Mouse (Mus musculus) NIH3T3 (cell line): ENCODE data around the gene Spryd3.
"Not testable (repeated sequence)": the region's sequence is repeated elsewhere in the genome, so short reads cannot be mapped to it uniquely, and the experiment has no call there.

ENCODE experiments used
- DNase-seq: peaks from one replicate; pipeline ENCODE4 v3.0.0-alpha.2; 2012; ENCODE audit warnings: low read depth

The Spryd3 gene

GRCm38 (mm10) chr15:102136129-102136758 lies at the start of gene Spryd3:
Spryd3 (minus strand) TSS chr15:102136234.
- peak; percentile 97 for DNase-seq

DNA sequence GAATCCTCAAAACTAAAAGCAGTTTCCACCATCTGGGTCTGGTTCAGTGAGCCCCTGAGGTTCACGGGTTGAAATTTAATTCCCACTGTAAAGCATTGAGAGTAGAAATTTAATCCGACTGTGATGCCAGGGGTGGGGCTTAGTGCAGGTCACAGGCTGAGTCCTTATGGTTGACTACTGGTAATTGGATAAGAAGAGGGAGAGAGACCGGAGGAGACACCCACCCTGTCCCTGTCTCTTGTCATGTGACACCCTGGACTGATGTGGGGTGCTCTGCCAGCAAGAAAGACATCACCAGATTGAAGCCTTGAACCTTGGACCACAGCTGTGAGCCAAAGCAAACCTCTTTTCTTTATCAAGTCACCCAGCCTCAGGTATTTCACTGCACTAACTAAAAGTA lies 47.0 kb upstream of the Spryd3 start:
- no peak for DNase-seq

GRCm38 (mm10) chr15:102179924-102180323 lies 43.9 kb upstream of the Spryd3 start:
- DNase-seq: no peak

DNA sequence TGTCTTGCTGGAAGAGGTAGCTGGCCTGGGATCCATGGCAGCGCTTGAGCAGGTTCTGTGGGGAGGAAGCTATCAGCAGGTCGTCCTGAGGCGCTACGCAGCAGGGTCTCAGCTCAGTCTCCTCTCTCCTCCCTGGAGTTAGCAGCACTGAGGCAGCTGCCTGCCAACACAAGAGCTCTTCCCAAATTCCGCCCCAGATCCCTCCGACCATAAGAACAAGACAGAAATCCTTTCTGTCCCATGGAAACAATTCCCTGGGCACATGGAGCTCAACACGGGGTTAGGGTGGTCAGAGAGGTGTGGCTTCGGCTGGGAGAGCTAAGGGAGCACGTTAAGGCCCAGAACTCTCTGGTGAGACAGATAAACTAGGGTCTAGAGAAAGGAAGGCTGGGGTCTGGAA lies 43.1 kb upstream of the Spryd3 start:
- DNase-seq: no peak

- peak; percentile 84 for DNase-seq
Observed at GRCm38 (mm10) chr15:102178279-102178678, 42.2 kb upstream of the Spryd3 start.

- DNase-seq: no peak
Observed at GRCm38 (mm10) chr15:102177417-102177816, 41.4 kb upstream of the Spryd3 start.

- DNase-seq: no peak
Observed at GRCm38 (mm10) chr15:102176571-102177316, 40.7 kb upstream of the Spryd3 start.

GRCm38 (mm10) chr15:102175736-102176319 lies 39.8 kb upstream of the Spryd3 start:
- no peak for DNase-seq

DNA sequence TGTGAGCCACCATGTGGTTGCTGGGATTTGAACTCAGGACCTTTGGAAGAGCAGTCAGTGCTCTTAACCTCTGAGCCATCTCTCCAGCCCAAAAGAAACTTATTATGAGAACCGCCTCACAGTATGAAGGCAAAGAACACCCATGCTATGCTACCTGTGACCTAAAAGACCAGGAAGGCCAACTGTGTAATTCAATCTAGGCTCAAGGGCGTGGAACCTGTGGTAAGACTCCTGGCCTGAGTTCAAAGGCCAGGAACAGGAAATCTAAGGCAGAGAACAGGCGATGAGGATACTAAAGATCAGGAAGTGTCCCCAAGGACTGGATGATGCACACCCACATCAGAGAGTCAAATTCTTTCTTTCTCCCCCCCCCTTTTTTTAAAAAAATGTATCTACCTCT lies 37.5 kb upstream of the Spryd3 start:
- DNase-seq: no peak

DNA sequence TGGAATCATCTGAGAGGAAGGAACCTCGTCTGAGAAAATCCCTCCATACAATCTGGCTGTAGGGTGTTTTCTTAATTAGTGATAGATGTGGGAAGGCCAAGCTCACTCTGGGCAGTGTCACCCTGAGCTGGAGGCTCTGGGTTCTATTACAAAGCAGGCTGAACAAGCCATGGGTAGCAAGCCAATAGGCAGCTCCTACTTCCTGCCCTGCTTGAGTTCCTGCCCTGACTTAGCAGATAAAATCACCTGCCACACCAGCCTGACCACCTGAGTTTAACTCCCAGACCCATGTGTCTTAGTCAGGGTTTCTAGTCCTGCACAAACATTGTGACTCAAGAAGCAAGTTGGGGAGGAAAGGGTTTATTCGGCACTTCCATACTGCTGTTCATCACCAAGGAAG lies 33.0 kb upstream of the Spryd3 start:
- no peak for DNase-seq

DNA sequence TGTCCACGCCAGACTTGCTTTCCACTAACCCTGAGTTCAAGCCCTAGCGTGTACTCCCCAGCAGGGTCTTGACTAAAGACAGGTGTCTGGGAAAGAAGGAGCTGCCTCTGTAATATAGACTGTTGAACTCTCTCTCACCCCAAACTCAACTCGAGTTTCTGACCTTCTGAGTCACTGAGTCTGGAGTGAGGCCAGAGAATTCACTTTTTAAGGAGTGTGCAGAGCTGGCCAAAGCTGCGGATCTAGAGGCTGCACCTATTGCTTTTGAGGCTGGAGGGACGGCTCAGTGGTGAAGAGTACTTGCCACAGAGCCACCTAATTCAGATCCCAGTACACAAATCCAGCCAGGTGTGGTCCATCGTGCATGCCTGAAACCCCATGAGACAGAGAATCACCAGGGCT lies 31.6 kb upstream of the Spryd3 start:
- DNase-seq: peak; percentile 95

DNA sequence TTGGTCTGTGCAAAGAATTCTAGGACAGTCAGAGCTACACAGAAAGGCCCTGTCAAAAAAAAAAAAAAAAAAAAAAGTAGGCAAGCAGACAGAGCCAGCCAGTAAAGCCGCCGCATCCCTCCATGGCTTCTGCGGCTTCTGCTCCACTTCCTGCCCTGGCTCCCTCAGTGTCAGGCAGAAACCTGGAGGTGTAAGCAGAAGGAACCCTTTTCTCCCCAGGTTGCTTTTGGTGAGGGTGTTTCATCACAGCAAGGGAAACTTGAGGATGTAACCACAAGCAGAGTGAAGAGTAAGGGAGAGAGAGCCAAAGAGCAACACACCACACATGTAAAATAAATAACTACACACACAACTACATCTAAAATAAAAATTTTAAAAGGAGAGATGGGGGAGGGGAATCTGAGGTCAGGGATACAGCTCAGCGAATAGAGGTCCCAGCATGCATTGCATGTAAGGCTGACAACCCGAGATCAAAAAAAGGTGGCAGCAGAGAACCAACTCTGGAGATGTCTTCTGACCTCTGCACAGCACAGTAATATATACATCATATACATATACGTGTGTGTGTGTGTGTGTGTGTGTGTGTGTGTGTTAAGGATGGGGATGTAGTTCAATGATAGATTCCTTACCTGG lies 29.6 kb upstream of the Spryd3 start:
- DNase-seq: no peak

DNA sequence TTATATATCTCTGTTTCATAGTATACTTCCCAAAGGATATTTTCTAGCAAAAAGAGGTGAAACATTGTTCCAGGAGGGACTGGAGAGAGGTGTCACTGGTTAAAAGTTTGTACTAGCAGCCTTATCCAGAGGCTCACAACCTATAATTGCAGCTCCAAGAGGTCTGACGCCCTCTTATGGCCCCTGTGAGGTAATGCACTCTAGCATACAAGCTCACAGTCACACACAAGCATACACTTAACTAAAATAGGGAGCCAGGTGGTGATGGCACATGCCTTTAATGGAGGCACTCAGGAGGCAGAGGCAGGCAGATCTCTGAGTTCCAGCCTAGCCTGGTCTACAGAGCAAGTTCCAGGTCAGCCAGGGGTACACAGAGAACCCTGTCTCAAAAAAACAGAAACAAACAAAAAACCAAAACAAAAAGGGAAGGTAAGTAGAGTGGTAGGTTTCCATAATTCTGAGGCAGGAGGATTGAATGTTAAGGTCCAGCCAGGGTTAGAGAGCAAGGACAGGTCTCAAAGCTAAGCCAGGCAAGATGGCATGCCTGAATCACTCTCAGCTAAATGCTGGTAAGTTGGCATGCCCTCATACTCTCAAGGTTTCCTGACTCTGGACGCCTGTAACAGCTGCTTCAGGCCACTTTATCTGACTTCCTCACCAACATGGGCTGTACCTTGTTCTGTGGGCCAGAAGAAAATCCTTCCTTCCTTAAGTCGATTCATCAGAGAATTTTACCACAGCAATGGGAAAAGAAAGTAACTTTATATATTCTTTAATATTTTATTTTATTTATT lies 28.1 kb upstream of the Spryd3 start:
- no peak for DNase-seq

DNA sequence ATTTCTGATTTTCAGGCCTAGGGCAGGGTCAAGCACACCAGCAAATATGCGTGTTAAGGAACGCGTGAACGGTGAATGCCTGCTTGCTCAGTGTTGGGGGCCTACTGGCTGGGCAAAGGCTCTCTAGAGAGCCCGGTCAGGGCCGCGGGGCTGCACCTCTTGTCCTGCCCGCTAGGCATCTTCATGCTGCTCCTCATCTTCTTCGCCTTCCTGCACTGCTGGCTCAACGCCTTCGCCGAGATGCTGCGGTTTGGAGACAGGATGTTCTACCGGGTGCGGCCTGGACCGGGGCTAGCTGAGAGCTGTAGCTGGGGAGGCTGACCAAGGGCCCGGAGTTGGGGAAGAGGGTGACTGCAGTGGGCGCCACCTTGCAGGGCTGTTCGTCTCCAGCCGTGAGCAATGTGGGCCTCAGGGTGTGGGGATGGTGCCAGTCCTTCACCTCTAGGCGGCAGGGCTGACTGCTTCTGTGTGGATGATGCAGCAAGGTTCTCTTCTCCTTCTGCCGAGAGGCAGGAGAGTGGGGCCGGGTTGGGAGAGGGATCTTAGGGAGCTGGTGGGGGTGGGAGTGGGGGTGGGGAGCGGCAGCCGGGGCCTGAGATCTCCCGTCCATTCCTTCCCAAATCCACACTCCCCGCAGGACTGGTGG lies 24.5 kb upstream of the Spryd3 start:
- DNase-seq: no peak

GRCm38 (mm10) chr15:102156836-102157235 lies 20.8 kb upstream of the Spryd3 start:
- DNase-seq: no peak

DNA sequence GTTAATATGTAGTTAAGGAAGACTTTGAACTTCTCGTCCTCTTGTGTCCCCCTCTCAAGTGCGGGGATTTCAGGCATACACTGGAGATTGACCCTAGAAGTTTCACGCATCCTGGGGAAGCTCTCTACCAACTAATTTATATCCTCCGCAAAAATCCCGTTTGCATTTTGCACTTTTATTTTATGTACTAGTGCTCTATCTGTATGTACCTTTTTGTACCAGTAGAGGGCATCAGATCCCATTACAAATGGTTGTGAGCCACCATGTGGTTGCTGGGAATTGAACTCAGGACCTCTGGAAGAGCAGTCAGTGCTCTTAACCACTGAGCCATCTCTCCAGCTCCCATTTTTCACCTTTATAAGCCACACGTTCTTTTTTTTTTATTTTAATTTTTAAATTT lies 19.0 kb upstream of the Spryd3 start:
- DNase-seq: not testable (repeated sequence)

DNA sequence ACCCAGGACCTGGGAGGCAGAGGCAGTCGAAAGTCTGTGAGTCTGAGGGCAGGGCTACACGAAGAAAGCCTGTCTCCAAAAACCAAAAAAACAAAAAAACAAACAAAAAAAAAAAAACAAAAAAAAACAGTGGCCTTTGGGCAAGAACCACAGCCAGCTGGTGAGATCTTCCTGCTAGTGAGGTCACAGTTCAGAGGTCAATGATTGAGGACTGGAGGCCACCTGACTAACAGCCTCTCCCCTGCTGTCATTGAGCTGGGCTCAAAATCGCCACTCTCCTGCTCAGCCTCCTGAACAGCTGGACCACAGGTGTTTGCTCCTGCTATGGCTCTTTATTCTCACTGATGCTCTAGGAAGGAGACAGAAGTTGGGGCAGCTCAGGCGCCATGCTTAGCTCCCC lies 16.6 kb upstream of the Spryd3 start:
- DNase-seq: no peak

- peak; percentile 66 for DNase-seq
Observed at GRCm38 (mm10) chr15:102150301-102151135, 14.5 kb upstream of the Spryd3 start, which contains the start of gene Soat2. Soat2 (plus strand) TSS chr15:102150526.

DNA sequence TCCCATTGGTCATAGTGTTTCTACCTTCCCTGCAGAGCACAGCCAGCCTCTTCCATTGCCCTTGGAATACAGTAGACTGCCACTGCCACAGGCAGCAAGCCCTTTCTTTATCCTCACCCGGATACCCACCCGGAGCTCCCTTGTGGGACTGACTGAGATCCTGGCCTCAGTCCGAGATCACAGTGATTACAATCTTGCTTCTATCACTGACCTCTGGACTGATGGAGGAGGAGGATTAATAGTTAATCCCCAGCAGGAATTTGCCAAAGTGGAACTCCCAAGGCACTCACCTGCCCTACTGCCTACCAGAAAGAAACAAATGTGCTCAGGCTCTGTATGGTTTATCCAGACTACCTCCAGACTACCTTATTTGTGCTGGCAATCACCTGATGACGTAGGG lies 13.5 kb upstream of the Spryd3 start:
- DNase-seq: no peak

GRCm38 (mm10) chr15:102147674-102148402 lies 11.8 kb upstream of the Spryd3 start:
- no peak for DNase-seq
